Mouse (Mus musculus) ZHBTc4 (cell line): ENCODE measurements around the gene Tmem150a.
A peak's percentile ranks its signal among the peaks of the same experiment; 100 is the strongest.

Experiments used
- DNase-seq: peaks from one replicate; pipeline ENCODE4 v3.0.0-alpha.2; 2011; ENCODE audit warnings: low read depth, low spot score

Gene Tmem150a

DNA sequence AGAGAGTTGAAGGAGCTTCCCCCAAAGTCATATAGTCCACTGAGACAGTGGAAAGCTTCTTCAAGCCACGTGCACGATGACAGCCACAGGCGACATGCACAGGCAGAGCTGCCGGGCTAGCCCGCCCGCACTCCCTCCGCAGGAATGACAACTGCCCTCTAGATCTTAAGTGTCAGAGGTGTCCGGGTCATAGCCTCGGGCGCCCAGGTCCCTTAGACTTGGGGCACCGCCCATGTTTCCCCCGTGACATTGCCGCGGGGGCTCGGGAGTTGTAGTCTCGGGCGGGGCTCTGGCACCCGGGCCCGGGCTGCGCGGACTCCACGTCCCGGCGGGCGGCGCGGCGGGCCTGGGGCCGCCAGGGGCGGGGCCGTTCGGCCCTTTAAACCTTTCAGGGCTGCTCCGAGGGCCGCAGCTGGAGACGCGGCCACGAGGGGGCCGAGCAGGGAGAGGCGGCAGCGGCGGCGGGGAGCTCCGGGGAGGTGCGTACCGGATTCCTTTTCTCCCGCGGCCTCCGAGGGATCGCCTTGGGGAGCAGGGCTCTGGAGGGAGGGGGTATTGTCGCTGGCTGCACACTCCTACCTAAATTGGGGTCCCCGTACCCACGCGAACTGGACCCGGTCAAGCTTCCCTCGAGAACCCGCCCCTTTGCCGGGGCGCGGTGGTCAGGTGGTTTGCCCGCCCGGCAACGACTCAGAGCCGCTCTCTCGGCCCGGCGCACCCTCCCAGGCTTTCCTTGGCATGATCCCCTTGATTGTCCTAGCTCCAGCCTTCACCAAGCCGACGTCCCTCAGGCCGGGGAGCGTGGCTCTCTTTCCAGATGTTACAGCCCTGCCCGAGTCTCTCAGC, at the start of gene Tmem150a:
Tmem150a (plus strand) TSS at position 382 of the 846 bp plus-strand sequence.
- peak; percentile 99 for DNase-seq

DNA sequence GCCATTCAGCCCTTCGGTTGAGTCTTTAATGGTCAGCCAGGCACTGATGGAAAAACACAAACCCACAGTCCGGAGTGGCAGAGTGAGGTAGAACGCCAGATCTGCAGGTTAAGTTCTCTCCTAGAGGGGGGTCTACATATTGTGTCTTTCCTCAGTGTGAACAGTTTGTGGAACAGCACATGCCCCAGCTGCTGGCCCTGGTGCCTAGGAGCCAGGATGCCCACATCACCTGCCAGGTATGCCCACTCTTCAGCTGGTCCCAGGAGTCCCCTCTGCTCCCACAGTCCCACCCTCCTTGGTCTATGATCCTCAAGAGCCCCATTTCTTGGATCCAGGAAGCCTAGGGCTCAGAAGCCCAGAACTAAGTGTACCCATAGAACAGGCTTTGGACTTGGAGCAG, 43.0 kb upstream of the Tmem150a start:
- DNase-seq, result no peak

DNA sequence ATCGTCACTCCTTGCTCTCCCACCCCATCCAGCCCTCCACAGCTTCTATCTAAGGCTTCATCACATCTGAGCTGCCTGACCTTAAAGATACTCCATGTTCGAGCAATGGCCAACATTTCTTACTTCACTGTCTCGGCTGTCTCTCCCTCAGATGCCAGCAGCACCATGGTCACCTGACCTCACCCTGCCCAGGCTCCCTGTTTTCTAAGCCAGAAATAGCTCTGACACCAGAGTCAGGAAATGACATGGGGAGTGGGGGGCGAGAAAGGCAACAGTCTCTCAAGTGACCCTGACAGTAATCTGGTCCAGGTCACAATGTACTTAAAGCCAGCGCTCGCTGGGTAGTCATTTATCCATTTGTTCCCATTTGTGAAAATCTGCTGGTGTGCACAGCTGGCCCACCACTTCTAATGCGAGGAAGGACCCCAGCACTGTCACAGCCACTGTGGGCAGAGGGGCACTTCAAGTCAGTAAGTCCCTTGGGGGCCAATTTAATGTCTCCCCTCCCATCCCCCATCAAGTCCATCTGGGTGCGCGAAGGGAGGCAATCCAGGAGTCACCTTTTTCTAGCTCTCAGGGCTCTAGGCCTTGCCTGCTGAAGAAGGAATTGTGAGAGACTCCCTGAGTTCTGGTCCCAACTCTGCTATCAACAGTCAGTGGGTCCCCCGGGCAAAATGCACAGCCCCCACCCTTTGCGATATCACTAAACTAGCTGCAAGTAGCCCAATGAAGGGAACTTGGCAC, 42.0 kb upstream of the Tmem150a start:
- no peak for DNase-seq

DNA sequence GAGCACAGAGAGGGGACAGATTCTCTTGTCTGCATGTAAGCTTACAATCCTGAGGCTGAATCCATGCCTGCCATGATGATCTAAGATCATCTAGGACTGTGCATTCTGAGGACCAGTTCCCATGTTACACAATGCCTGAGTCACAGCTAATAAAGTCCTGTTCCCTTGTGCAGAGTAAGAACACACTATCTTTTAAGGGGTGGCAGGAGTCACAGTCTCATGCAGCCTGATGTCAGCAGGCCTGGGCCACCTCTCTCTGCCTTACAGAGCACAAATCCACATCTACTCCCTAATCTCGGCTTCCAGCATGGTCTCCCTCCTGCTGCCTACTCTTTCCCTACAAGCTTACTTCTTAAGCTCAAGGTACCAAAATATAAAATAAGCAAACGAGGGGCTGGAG, 39.9 kb upstream of the Tmem150a start:
- no peak for DNase-seq

DNA sequence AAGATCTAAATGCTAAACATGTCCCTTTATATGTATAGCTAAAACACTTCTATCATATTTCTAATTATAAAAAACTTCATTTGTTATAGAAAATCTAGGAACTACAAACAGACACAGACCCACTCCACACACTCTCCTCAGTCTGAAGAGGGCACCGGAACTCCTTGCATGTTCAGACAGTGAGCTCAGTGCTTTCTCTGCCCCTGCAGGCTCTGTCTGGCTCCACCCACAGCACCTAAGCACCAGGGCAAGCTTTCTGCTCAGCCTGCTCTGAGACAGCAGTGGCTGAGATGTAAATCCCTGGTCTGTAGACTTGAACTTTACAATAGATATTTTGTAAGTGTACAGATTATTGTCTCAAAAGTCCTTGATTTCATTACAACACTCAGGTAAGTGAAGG, 39.2 kb upstream of the Tmem150a start:
- DNase-seq, result peak; percentile 39

DNA sequence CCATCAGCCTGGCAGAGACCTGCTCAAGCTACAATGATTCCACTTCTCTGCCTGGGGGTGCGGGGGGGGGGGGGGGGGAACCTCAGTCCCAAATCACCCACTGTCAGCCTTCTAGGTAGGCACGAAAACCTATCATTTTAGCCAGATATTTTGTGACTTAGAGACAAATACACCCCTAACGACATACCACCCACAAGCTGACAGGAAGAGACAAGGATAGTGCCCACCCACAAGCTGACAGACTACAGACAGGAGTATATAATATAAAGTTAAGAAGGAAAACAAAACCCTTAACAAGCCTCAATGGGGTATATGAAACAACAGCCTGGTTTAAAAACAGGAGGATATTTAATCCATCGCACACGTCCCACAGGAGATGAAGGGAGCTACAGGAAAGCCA, 36.8 kb upstream of the Tmem150a start:
- no peak for DNase-seq

DNA sequence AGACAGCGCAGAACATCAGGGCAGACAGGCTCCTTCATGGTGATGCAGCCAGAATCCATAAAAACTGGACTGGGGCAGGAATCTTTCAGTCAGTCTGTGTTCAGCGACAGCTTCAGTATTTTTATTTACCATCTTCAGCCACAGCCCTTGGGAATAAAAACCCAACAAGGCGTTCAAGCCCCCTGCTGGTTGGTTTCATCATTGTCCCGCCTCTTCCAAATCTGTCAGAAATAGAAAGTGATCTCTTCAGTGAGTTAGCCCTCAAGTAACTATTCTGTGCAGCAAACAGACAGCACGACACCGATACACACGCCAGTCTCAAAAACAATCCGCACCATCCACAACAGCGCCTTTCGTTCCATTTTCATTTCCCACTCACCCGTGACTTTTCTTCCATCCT, 36.2 kb upstream of the Tmem150a start:
- peak; percentile 69 for DNase-seq

DNA sequence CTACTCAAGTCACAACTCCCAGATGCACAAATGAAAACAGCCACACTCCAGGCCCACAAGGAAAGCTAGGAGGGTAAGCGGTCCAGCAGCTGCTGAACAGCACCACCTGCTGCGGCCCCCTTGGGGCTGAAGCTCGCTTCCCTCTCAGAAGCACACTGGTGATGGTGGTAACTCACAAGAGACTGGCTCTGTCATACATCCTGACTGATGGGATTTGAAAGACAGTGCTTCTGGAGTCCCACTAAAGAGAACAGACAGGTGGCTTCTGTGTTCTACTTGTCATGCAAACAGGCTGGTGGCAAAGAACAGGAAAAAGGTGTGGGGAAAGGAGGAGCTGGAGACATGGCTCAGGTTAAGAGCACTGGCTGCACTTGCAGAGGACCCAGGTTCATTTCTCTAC, 32.3 kb upstream of the Tmem150a start:
- DNase-seq, result peak; percentile 59

DNA sequence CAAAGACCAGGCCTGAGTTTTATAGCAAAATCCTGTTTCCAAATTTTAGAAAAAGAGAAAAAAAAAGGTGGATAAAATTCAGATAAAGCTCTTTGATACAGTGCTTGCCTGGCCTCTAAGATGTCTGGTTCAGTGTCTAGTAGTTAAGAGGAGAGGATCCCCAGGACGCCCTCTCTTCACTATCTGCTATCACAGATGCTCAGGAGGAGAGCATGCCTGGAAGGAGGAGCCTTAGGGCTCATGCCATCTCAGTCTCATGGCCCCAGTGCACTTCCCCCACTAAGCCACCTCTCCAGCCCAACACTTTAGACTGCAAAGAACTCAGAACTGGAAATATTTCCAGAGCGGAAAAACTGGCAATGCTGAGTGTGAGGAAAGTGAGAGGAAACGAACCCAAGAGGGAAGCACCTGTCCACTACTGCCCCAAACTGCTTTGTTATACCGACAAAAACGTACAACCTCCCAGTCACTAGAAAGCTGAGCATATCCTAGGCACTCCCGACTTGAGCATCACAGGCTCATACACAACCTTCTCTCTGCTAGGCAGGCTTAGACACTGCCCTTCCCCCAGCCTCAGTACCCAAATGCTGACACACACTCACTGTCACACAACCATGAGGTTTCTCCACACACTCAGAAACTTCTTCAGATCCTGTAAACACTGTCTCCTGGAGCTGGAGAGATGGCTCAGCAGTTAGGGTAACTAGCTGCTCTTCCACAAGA, 31.3 kb upstream of the Tmem150a start:
- DNase-seq, result no peak

DNA sequence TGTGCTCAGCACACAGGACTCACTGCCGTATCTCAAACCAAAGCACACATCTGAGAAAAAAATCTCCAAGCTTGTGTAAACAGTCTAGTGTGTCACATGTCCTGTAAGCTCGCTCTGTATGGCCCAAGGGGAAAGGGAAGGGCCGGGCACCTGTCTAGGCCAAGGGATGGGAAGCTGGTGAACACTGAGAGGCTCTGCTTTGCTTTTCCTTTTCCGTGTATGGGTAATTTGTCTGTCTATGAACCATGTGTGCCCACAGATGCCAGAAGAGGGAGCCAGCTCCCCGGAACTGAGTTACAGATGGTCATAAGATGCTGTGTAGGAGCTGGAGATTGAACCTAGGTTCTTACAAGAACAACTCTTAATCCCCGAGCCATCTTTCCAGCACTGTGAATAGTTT, 29.0 kb upstream of the Tmem150a start:
- DNase-seq, result peak; percentile 40

DNA sequence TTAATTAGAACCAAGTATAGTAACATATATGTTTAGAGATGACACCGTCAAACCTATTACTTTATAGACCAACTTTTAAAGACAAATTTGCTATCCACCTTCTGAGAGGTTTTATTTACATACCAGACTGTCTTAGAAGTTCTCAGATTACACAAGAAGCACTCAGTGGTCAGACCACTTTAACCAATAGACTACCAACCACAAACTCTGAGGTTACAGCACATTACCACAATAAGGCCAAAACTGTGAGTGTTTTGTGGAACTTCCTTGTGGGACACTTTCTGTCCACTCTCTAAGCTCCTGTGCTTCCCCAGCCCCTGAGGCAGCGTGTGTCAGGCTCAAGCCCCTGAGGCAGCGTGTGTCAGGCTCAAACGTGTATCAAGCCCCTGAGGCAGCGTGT, 26.2 kb upstream of the Tmem150a start:
- no peak for DNase-seq

DNA sequence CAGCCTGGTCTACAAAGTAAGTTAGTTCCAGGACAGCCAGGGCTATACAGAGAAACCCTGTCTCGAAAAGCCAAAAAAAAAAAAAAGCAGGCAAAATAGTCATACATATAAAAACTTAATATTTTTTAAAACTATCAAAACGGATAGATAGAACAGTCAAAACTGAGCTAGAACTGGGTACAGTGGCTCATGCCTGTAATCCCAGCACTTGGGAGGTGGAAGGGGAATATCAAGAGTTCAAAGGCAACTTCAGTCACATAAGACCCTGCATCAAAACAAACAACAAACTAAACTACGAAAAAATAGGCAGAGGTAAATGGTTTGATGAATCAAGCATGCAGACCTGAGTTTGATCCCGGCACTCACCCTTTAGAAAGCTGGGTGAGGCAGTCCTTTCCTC, 25.1 kb upstream of the Tmem150a start:
- no peak for DNase-seq

DNA sequence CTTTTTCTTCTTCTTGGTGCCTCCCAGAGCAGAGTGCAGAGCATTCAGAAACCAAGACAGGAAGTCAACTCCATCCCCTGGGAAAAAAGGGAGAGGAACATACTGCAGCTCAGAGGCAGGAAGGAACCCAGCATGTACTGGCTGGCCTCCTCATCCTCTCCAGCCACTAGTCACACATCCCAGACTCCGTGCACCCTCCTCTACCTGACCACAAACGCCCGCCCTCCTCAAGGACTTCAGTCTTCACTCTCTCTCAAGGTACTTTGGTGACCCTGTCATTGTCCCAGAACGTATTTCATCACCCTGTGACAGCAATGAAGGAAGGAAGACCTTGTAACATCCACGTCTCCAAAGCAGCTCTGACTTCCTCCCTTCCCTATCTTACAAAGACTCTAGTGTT, 22.1 kb upstream of the Tmem150a start:
- DNase-seq, result no peak

DNA sequence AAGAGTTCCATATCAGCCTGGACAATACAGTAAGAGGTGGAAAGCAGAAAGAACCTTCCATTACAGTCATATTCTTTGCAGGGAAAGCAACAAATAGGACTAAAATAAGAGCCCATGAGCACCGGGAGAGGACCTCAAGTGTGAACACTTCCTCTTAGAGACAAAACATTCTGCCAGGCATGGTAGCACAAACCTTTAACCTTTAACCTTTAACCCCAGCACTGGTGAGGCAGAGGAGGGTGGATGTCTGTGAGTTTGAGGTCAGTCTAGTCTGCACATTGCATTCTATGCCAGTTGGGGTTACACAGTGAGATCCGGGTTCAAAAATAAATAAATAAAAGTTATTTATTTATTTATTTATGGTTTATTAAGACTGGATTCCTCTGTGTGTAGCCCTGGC, 14.8 kb upstream of the Tmem150a start:
- DNase-seq, result no peak

DNA sequence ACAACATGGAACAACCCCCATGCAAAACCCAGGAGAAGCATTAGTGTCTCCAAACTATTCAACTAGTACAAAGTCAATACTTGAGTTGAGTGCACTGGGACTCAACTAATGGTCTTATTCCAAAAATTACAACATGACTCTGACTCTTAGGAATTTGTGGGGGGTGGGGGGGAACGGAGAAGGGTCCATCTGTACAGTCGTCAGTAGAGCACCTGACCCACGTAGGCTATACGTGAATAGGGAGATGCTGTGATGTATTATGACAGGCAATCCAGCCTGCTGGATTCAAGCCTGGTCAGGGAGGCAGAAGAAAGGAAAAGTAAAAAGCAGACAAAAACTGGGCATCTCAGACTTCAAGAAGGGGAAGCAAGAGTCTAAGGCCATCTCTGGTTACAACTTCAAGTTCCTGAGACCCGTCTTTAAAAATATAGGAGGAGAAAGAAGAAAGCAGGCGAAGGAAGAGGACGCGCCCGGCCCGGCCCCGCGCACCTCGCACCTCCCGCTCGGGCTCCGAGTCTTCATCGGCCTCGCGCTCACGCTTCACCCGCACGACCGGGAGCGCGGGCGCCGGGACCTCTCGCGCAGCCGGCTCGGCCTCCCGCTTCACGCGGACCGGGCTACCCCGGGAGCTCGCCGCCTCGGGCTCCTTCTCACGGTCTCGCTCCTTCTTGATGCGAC, 10.7 kb upstream of the Tmem150a start:
- no peak for DNase-seq

DNA sequence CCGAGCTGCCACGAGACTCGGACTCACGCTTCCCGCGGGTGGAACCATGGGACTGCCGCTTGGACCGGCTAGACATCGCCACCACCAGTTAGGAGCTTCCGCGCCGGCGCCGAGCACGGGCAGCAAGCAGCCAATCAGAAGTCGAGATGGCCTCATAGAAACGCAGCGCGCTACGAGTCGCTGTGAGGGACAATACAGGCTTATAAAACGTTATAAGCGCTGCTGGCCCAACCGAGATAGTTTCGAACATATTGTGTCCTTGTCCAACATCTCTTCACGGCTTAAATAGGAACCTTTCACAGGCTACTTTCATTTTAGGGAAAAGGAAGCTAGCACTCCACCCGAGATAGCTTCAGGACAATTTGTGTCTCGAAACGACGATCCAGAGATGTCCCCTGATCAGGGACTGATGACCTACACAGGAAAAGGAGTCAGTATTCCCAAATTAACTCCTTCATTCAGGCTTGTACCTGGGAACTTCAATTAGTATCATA, 10.1 kb upstream of the Tmem150a start, which contains the start of gene Usp39:
Usp39 (minus strand) TSS at position 111 of the 494 bp plus-strand sequence.
- DNase-seq, result peak; percentile 95

DNA sequence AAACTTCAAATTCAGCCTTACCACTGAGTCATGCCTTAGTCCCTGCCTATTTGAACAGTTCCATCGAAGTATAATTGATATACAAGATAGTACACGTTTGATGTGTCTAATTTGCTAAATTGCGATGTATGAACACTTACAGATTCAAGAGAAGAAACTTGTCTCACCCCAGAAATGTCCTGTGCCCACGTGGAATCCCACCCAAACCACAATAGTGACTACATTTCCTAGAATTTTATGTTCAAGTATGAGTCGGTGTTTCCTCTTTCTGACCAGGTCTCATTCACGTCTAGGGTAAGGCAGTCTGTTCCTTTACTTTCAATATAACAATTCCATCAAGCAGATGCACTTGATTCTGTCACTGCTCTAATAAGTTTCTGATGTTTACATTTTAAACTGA, 9.6 kb upstream of the Tmem150a start:
- DNase-seq, result no peak

DNA sequence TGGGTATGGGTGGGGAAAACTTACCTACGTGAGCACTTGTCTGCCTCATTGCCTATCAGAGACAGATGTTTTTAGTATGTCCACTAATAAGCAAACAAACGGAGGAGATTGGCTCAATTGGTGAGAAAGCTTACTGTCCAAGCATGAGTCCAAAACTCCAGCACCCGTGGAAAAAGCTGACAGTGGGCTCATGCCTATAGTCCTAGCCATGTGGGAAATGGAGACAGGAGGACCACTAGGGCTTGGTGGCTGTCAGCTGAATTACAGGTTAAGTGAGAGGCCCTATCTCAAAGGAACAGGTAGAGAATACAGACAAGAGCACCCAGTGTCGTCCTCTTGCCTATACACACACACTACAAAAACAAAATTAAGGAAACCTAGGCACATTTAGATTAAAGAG, 9.0 kb upstream of the Tmem150a start:
- no peak for DNase-seq

DNA sequence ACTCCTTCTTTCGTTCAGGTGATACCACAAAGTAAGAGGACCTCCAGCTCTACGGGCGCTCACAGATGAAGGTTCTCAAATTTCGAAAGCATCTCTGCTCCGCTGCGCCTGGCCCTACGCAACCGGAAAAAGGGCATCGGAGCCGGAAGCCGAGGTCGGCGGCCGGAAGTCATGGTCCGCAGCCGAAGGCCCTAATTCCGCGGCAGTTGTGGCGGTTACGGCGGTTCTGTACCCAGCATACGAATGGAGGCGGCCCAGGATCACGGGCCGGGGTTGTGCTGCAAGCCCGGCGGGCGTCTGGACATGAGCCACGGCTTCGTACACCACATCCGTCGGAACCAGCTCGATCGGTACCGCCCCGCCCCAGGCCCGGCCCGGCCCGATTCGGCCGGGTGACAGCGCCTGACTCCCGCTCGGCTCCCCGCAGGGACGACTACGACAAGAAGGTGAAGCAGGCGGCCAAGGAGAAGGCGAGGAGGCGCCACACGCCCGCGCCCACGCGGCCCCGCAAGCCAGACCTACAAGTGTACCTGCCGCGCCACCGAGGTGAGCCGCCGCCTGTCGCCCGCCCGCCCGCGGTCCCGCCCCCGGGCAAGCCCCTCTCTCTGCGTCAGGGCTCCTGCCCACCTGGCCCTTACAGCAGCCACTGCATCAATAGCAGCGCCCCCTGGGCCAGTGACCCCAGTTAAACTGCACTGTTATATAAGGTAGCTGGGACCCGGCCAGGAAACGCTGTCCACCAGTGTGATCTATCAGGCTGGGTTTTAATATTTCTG, 7.9 kb upstream of the Tmem150a start, which contains the start of gene 0610030E20Rik:
0610030E20Rik (plus strand) TSS at position 152 of the 776 bp plus-strand sequence.
- DNase-seq, result peak; percentile 70

DNA sequence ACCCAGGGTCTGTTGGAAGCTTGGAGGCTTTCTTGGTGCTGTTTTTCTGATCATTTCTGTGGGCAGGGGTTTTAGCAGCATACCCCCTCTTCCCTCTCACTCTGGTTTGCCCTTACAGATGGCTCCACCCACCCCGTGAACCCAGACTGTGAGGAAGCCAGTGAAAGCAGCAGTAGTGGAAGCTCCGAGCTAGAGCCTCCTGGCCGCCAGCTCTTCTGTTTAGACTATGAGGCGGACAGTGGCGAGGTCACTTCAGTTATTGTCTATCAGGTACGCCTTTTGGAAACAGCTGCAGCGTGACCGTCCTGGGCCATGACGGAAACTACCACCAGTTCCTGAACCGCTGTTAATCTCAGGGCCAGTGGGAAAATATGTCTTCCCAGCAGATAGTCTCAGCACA, 6.8 kb upstream of the Tmem150a start:
- DNase-seq, result no peak

DNA sequence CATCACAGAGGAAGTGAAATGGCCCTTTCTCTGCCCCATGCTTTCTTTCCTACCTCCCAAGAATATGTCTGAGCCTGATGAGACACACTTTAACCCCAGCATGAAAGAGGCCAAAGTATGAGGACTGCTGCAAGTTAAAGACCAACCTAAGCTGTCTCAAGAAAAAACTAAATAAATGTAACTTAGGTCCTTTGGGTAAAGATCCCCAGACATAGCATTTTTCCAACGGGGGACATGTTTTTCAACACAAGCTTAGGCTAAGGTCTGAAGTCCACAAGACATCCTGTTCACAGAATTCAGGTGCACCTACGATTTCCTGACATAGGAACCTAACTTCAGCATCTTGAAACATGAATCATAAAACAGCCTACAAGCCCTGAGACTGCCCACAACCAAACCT, 5.0 kb upstream of the Tmem150a start:
- DNase-seq, result no peak
